ENCODE assay signal across 18 mouse cellular contexts in the genomic region with DNA sequence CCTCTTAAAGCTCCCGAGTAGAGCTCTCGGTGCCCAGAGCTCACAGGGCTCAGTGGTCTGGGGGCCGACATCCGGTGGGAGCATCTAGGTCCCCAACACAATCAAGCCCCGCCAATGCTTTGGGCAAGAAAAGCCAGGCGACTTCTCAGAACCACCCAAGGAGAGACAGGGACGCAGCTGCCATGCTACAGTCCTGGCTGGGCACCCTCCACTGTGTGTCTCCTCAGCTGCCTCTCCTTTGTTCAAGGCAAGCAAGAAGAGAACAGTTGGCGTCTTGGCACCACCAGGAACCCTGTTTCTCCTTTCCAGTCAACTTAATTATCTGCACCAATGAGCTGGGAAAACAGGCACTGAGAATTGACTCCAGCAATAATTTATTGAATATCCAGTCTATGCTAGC. TPM values are rescaled to one million over a fixed set of nuclear protein-coding genes. Genes with fewer than 3 reads are reported as not detected.
DNase-seq lines count a peak whose midpoint lies in the region; ATAC-seq and TF ChIP-seq lines count a peak whose summit lies in the region.
"Had no signal": no experiment of that assay in that cellular context is flagged by ENCODE, and none has a peak within 500 bp of the region (broad histone marks: within the 10 kb centered on the region; RNA-seq: fewer than 3 reads in every experiment).

No protein-coding gene starts in this region.

- no peak for DNase-seq in heart, adult 2 months
- peak; percentile 85 for DNase-seq in midbrain, postnatal 0 days (ENCODE audit: low spot score)
- no peak for DNase-seq in midbrain, embryonic 10.5 days (ENCODE audit: low spot score)
- DNase-seq in right cerebral cortex, adult 2 months (ENCODE audit: low spot score in 2 of 2), result no peak
- DNase-seq: adrenal gland, adult 8-10 months; cerebellum, postnatal 36 days; gastrocnemius, postnatal 14 days; lung, postnatal 10 days; thymus, postnatal 14 days had no signal

- H3K4me2 ChIP-seq in heart, embryonic 12.5 days, result no peak overlapping the region
- no peak overlapping the region for H3K4me2 ChIP-seq in midbrain, postnatal 0 days (ENCODE audit: low read depth, low read length, poor library complexity, severe bottlenecking)
- H3K4me2 ChIP-seq: limb, embryonic 12.5 days; liver, embryonic 15.5 days; midbrain, embryonic 13.5 days had no signal

- intact Hi-C loops in heart, adult 2 months (cut with DNase I), result no loop called here

- no peak for ATAC-seq in heart, embryonic 12.5 days (ENCODE audit: insufficient number of reproducible peaks, low FRiP score)
- peak; percentile 44; the same call in 1 of the 2 replicates for ATAC-seq in midbrain, postnatal 0 days (ENCODE audit: low FRiP score)
- ATAC-seq in megakaryocyte, adult 5-6 weeks (ENCODE audit: poor library complexity, severe bottlenecking), result peak; percentile 33
- ATAC-seq: intestine, embryonic 16.5 days; midbrain, embryonic 13.5 days had no signal

- no peak for TF ChIP-seq POLR2A in heart, adult 2 months (IDR thresholded peaks at IDR 0.05; ENCODE audit: insufficient read depth, low read depth, low read length)

- no peaks in the 10 kb centered on the region for H3K9me3 ChIP-seq in heart, embryonic 12.5 days (replicated peaks)
- no peaks in the 10 kb centered on the region for H3K9me3 ChIP-seq in midbrain, postnatal 0 days (ENCODE audit: low read length)
- no peaks in the 10 kb centered on the region for H3K9me3 ChIP-seq in midbrain, embryonic 10.5 days (replicated peaks)
- H3K9me3 ChIP-seq: G1E; heart, embryonic 10.5 days; limb, embryonic 12.5 days; liver, embryonic 15.5 days; midbrain, embryonic 13.5 days had no signal

- peaks cover 8% of the 10 kb centered on the region for H3K4me1 ChIP-seq in heart, adult 2 months (ENCODE audit: control insufficient read depth, insufficient read depth, low read length)
- H3K4me1 ChIP-seq in heart, embryonic 12.5 days (replicated peaks), result peaks cover 35% of the 10 kb centered on the region
- H3K4me1 ChIP-seq in midbrain, postnatal 0 days (ENCODE audit: insufficient read depth, low read length), result no peaks in the 10 kb centered on the region
- peaks cover 22% of the 10 kb centered on the region for H3K4me1 ChIP-seq in midbrain, embryonic 10.5 days
- peaks cover 23% of the 10 kb centered on the region for H3K4me1 ChIP-seq in brown adipose tissue, adult 24 weeks (ENCODE audit: control insufficient read depth, insufficient read depth, insufficient read length, low read length)

- H3K27ac ChIP-seq in heart, adult 2 months, result peak overlapping the region; percentile 33; the same call in 1 of the 2 replicates
- H3K27ac ChIP-seq in heart, embryonic 12.5 days (ENCODE audit: poor library complexity, severe bottlenecking), result no peak overlapping the region
- H3K27ac ChIP-seq in midbrain, postnatal 0 days (ENCODE audit: low read depth, low read length), result no peak overlapping the region
- H3K27ac ChIP-seq in midbrain, embryonic 10.5 days (replicated peaks), result no peak overlapping the region
- H3K27ac ChIP-seq in brown adipose tissue, adult 24 weeks (replicated peaks; ENCODE audit: low read depth, low read length), result peak overlapping the region; percentile 15
- H3K27ac ChIP-seq: heart, embryonic 10.5 days; limb, embryonic 12.5 days; liver, embryonic 15.5 days; midbrain, embryonic 13.5 days had no signal

- peaks cover 8% of the 10 kb centered on the region for H3K79me2 ChIP-seq in heart, adult 2 months (replicated peaks; ENCODE audit: control insufficient read depth, insufficient read depth, low read length)

- TF ChIP-seq CTCF in heart, adult 2 months (IDR thresholded peaks at IDR 0.05), result no peak
- no peak for TF ChIP-seq CTCF in midbrain, postnatal 0 days (IDR thresholded peaks at IDR 0.05)

- H3K4me3 ChIP-seq in heart, adult 2 months, result no peak overlapping the region
- no peak overlapping the region for H3K4me3 ChIP-seq in heart, embryonic 12.5 days
- no peak overlapping the region for H3K4me3 ChIP-seq in midbrain, postnatal 0 days (ENCODE audit: low read depth, low read length)
- no peak overlapping the region for H3K4me3 ChIP-seq in midbrain, embryonic 10.5 days
- H3K4me3 ChIP-seq in brown adipose tissue, adult 24 weeks (ENCODE audit: insufficient read depth, low read depth, low read length), result no peak overlapping the region; the same call in 1 of the 2 replicates
- H3K4me3 ChIP-seq: heart, embryonic 10.5 days; limb, embryonic 12.5 days; liver, embryonic 15.5 days; midbrain, embryonic 13.5 days had no signal

- WGBS in heart, adult 2 months, result 76% methylated on average over 8 of the region's 8 CpGs
- WGBS in heart, embryonic 12.5 days, result 83% methylated on average over 8 of the region's 8 CpGs
- WGBS in midbrain, postnatal 0 days, result 76% methylated on average over 8 of the region's 8 CpGs
- 81% methylated on average over 8 of the region's 8 CpGs for WGBS in midbrain, embryonic 10.5 days

- H3K36me3 ChIP-seq in heart, adult 2 months (ENCODE audit: control insufficient read depth, insufficient read depth, low read length), result no peaks in the 10 kb centered on the region
- peaks cover 7% of the 10 kb centered on the region for H3K36me3 ChIP-seq in heart, embryonic 12.5 days
- no peaks in the 10 kb centered on the region for H3K36me3 ChIP-seq in midbrain, postnatal 0 days (ENCODE audit: insufficient read depth, low read length)
- no peaks in the 10 kb centered on the region for H3K36me3 ChIP-seq in midbrain, embryonic 10.5 days
- H3K36me3 ChIP-seq: G1E; heart, embryonic 10.5 days; limb, embryonic 12.5 days; liver, embryonic 15.5 days; midbrain, embryonic 13.5 days had no signal

- TF ChIP-seq EP300 in heart, adult 2 months (IDR thresholded peaks at IDR 0.05; ENCODE audit: insufficient read depth, low read depth, low read length), result no peak

- no peak overlapping the region for H3K9ac ChIP-seq in heart, adult 2 months (ENCODE audit: low read depth, low read length)
- H3K9ac ChIP-seq in heart, embryonic 12.5 days, result no peak overlapping the region
- no peak overlapping the region for H3K9ac ChIP-seq in midbrain, postnatal 0 days (replicated peaks; ENCODE audit: low read length, poor library complexity, severe bottlenecking)
- H3K9ac ChIP-seq: limb, embryonic 12.5 days; liver, embryonic 15.5 days; midbrain, embryonic 13.5 days had no signal

- H3K27me3 ChIP-seq in heart, adult 2 months (ENCODE audit: control insufficient read depth, insufficient read depth, low read length), result no peaks in the 10 kb centered on the region
- no peaks in the 10 kb centered on the region for H3K27me3 ChIP-seq in heart, embryonic 12.5 days (replicated peaks)
- no peaks in the 10 kb centered on the region for H3K27me3 ChIP-seq in midbrain, postnatal 0 days (ENCODE audit: insufficient read depth, low read length)
- H3K27me3 ChIP-seq in midbrain, embryonic 10.5 days (ENCODE audit: low read depth, poor library complexity, severe bottlenecking), result peaks cover 23% of the 10 kb centered on the region

RNA-seq across cellular contexts. Expression of gene Csrp1, which starts 38.7 kb away (rescaled TPM):
- total RNA-seq in heart, adult 2 months (2021), result 10 to 100 TPM; 50.1 to 50.5 TPM
- 99.2 and 128 TPM in 2 replicates for polyA plus RNA-seq in heart, adult 2 months (2012; rRNA removed)
- 266 and 270 TPM in 2 replicates for polyA plus RNA-seq in heart, embryonic 12.5 days (2016; fragmentation: Nextera tagmentation; extraction: Ambion mirVana)
- 48.1 and 64.3 TPM in 2 replicates for total RNA-seq in midbrain, postnatal 0 days (2014; rRNA removed)
- polyA plus RNA-seq in midbrain, postnatal 0 days (2015; fragmentation: Nextera tagmentation; extraction: Ambion mirVana), result 21.6 and 25.1 TPM in 2 replicates
- 41.9 and 44.9 TPM in 2 replicates for polyA plus RNA-seq in midbrain, embryonic 10.5 days (2016; fragmentation: Nextera tagmentation; extraction: Ambion mirVana)
- 33.7 and 37.2 TPM in 2 replicates for polyA plus RNA-seq in brown adipose tissue, adult 24 weeks (2012; ENCODE audit: insufficient read depth, insufficient read length, missing spikeins)
- 86.2 and 87.6 TPM in 2 replicates for total RNA-seq in megakaryocyte, adult 5-6 weeks (2015)
- 99.9 and 100 TPM in 2 replicates for total RNA-seq in megakaryocyte, adult 5-6 weeks (2017)

Comparison
In these comparisons a context has a peak if more than half of its experiments do, and no peak if none do; other contexts are left out.
1. H3K27ac ChIP-seq: peak in heart, adult 2 months (single experiment) and brown adipose tissue, adult 24 weeks (single experiment); none in heart, embryonic 12.5 days (single experiment), midbrain, postnatal 0 days (single experiment) and midbrain, embryonic 10.5 days (single experiment).